22 mouse cellular contexts compared by ENCODE assay signal in genomic region chr2:72288932-72289534, GRCm38 (mm10). TPM values are rescaled to one million over a fixed set of nuclear protein-coding genes. Genes with fewer than 3 reads are reported as not detected.
DNase-seq lines count a peak whose midpoint lies in the region; ATAC-seq and TF ChIP-seq lines count a peak whose summit lies in the region.
"Had no signal": no experiment of that assay in that cellular context is flagged by ENCODE, and none has a peak within 500 bp of the region (broad histone marks: within the 10 kb centered on the region; RNA-seq: fewer than 3 reads in every experiment).

No protein-coding gene starts in this region.

- no peaks in the 10 kb centered on the region for H3K9me3 ChIP-seq in lung, postnatal 0 days (ENCODE audit: low read length)
- no peaks in the 10 kb centered on the region for H3K9me3 ChIP-seq in intestine, postnatal 0 days (ENCODE audit: control insufficient read depth)
- H3K9me3 ChIP-seq: embryonic facial prominence, embryonic 10.5 days; forebrain, embryonic 10.5 days; hindbrain, embryonic 10.5 days had no signal

- no peak for ATAC-seq in lung, postnatal 0 days
- ATAC-seq in intestine, postnatal 0 days, result 0 out of 2 replicates have a peak, but pooled peaks have one; percentile 19
- no peak for ATAC-seq in megakaryocyte-erythroid progenitor cell, adult 5-6 weeks (replicated peaks; ENCODE audit: low FRiP score, low TSS enrichment, poor library complexity, severe bottlenecking)
- ATAC-seq: forebrain, embryonic 14.5 days had no signal

- H3K27ac ChIP-seq in lung, postnatal 0 days (ENCODE audit: low read length), result no peak overlapping the region
- H3K27ac ChIP-seq in embryonic fibroblast, embryonic 13.5 days (ENCODE audit: insufficient read depth, low read length), result peak overlapping the region; percentile 65
- no peak overlapping the region for H3K27ac ChIP-seq in intestine, postnatal 0 days (ENCODE audit: low read depth, low read length)
- H3K27ac ChIP-seq: embryonic facial prominence, embryonic 10.5 days; forebrain, embryonic 10.5 days; hindbrain, embryonic 10.5 days; hindbrain, embryonic 14.5 days had no signal

- H3K79me3 ChIP-seq in C2C12 (ENCODE audit: low read depth), result peaks cover 68% of the 10 kb centered on the region

- intact Hi-C loops in left cerebral cortex, postnatal 14 days (cut with DNase I), result no loop called here

- H3ac ChIP-seq in C2C12 (ENCODE audit: control insufficient read depth, insufficient read length, low read depth), result no peak overlapping the region

- TF ChIP-seq POLR2A in embryonic fibroblast, embryonic 13.5 days (IDR thresholded peaks at IDR 0.05; ENCODE audit: low read depth, low read length), result no peak

- DNase-seq in lung, postnatal 0 days (ENCODE audit: low spot score), result peak; percentile 26
- no peak for DNase-seq in lung, postnatal 14 days
- no peak for DNase-seq in left cerebral cortex, postnatal 14 days (ENCODE audit: low spot score in 2 of 2)
- DNase-seq in adrenal gland, postnatal 14 days, result no peak
- DNase-seq: adrenal gland, postnatal 10 days; B cell, adult 2 months; cerebellum, adult 18-20 months; cerebellum, adult 9-11 months; cerebellum, postnatal 36 days; gastrocnemius, postnatal 10 days; heart, adult 2 months; kidney, adult 18-20 months had no signal

- H3K79me2 ChIP-seq in C2C12 (ENCODE audit: control insufficient read depth, insufficient read depth), result peaks cover 79% of the 10 kb centered on the region

- no peaks in the 10 kb centered on the region for H3K36me3 ChIP-seq in lung, postnatal 0 days (ENCODE audit: insufficient read depth, low read length)
- peaks cover 31% of the 10 kb centered on the region for H3K36me3 ChIP-seq in C2C12 (ENCODE audit: control insufficient read depth, insufficient read depth)
- no peaks in the 10 kb centered on the region for H3K36me3 ChIP-seq in intestine, postnatal 0 days (ENCODE audit: control insufficient read depth, insufficient read depth)
- H3K36me3 ChIP-seq: embryonic facial prominence, embryonic 10.5 days; forebrain, embryonic 10.5 days; hindbrain, embryonic 10.5 days had no signal

- no peak overlapping the region for H3K4me3 ChIP-seq in lung, postnatal 0 days (ENCODE audit: low read depth, low read length)
- no peak overlapping the region for H3K4me3 ChIP-seq in C2C12 (ENCODE audit: insufficient read depth, poor library complexity, severe bottlenecking)
- no peak overlapping the region for H3K4me3 ChIP-seq in embryonic fibroblast, embryonic 13.5 days (ENCODE audit: insufficient read depth, low read length)
- no peak overlapping the region for H3K4me3 ChIP-seq in intestine, postnatal 0 days (ENCODE audit: low read depth, low read length)
- H3K4me3 ChIP-seq: embryonic facial prominence, embryonic 10.5 days; erythroblast, embryonic 14.5 days; forebrain, embryonic 10.5 days; heart, adult 2 months; hindbrain, embryonic 10.5 days had no signal

- 54% methylated on average over 11 of the region's 11 CpGs for WGBS in lung, postnatal 0 days
- WGBS in intestine, postnatal 0 days, result 23% methylated on average over 10 of the region's 11 CpGs

- H3K27me3 ChIP-seq in lung, postnatal 0 days (replicated peaks; ENCODE audit: insufficient read depth, low read length), result no peaks in the 10 kb centered on the region
- H3K27me3 ChIP-seq in C2C12 (ENCODE audit: control insufficient read depth, insufficient read depth, insufficient read length), result no peaks in the 10 kb centered on the region
- no peaks in the 10 kb centered on the region for H3K27me3 ChIP-seq in intestine, postnatal 0 days (replicated peaks; ENCODE audit: control insufficient read depth, insufficient read depth, low read length)

- TF ChIP-seq EP300 in lung, postnatal 0 days (IDR thresholded peaks at IDR 0.05), result no peak

- H3K4me2 ChIP-seq in lung, postnatal 0 days (replicated peaks; ENCODE audit: low read depth, low read length), result no peak overlapping the region
- H3K4me2 ChIP-seq in intestine, postnatal 0 days (replicated peaks; ENCODE audit: low read depth), result no peak overlapping the region
- H3K4me2 ChIP-seq: hindbrain, embryonic 14.5 days had no signal

- TF ChIP-seq CTCF in lung, postnatal 0 days (IDR thresholded peaks at IDR 0.05), result no peak
- TF ChIP-seq CTCF in C2C12 (IDR thresholded peaks at IDR 0.05; ENCODE audit: control insufficient read depth, insufficient read depth, insufficient read length), result no peak
- TF ChIP-seq CTCF in embryonic fibroblast, embryonic 13.5 days (IDR thresholded peaks at IDR 0.05; ENCODE audit: borderline replicate concordance, insufficient read depth, low read length), result no peak
- TF ChIP-seq CTCF in intestine, postnatal 0 days (IDR thresholded peaks at IDR 0.05; ENCODE audit: low read depth), result no peak

- no peak overlapping the region for H3K9ac ChIP-seq in lung, postnatal 0 days (replicated peaks; ENCODE audit: low read depth)
- no peak overlapping the region for H3K9ac ChIP-seq in intestine, postnatal 0 days (ENCODE audit: low read depth, low read length)
- H3K9ac ChIP-seq: hindbrain, embryonic 14.5 days had no signal

- H3K4me1 ChIP-seq in lung, postnatal 0 days (ENCODE audit: insufficient read depth, low read depth, low read length), result peaks cover 14% of the 10 kb centered on the region
- peaks cover 13% of the 10 kb centered on the region for H3K4me1 ChIP-seq in embryonic fibroblast, embryonic 13.5 days (ENCODE audit: control insufficient read depth, insufficient read depth, low read length)
- H3K4me1 ChIP-seq in intestine, postnatal 0 days (replicated peaks; ENCODE audit: control insufficient read depth, insufficient read depth, low read length), result peaks cover 11% of the 10 kb centered on the region; the same call in 1 of the 2 replicates

TF ChIP-seq in C2C12, 6 proteins besides CTCF, POLR2A, EP300 and RAD21:
- no peak for TF ChIP-seq MAX (IDR thresholded peaks at IDR 0.05)
- peak; percentile 36 for TF ChIP-seq MYOD1 (IDR thresholded peaks at IDR 0.05; ENCODE audit: control insufficient read depth, insufficient read length, low read depth)
- TF ChIP-seq USF1 (IDR thresholded peaks at IDR 0.05; ENCODE audit: low read depth), result peak; percentile 91
- TF ChIP-seq FOSL1 (IDR thresholded peaks at IDR 0.05; ENCODE audit: insufficient read depth, low read length, poor library complexity, severe bottlenecking), result peak; percentile 23

RNA-seq across cellular contexts. Expression of gene Map3k20, which starts 3.6 kb away (rescaled TPM):
- polyA plus RNA-seq in lung, postnatal 0 days (2015; fragmentation: Nextera tagmentation; extraction: Ambion mirVana), result 18.5 and 19.4 TPM in 2 replicates
- polyA plus RNA-seq in C2C12 (2012; fragmentation: generic; extraction: Trizol), result 19.5 TPM
- 103 and 118 TPM in 2 replicates for polyA plus RNA-seq in embryonic fibroblast, embryonic 13.5 days (2011; ENCODE audit: insufficient read length, low read depth, missing spikeins)
- polyA plus RNA-seq in intestine, postnatal 0 days (2015; fragmentation: Nextera tagmentation; extraction: Ambion mirVana), result 9.0 and 9.6 TPM in 2 replicates
- 34.4 and 46.9 TPM in 2 replicates for total RNA-seq in megakaryocyte-erythroid progenitor cell, adult 5-6 weeks (2014; fragmentation: Nextera tagmentation)
- 30.5 and 34.1 TPM in 2 replicates for total RNA-seq in megakaryocyte-erythroid progenitor cell, adult 5-6 weeks (2017)
- total RNA-seq in left cerebral cortex, postnatal 14 days (2021), result 10 to 100 TPM in 1 of 2 experiments, 1 to 10 TPM in 1; 8.9 to 12.3 TPM
- total RNA-seq in adrenal gland, postnatal 14 days (2021), result 33.5 and 36.1 TPM in 2 replicates
